Mouse (Mus musculus) intestine, postnatal 0 days (tissue): ENCODE data around the gene Dscaml1. TPM values are rescaled to one million over a fixed set of nuclear protein-coding genes. Genes with fewer than 3 reads are reported as not detected.

ENCODE experiments used
- ATAC-seq: fragments of 200-750 bp; cut with Nextera tagmentation; 2 replicates; pipeline ENCODE4 v1.8.0; 2017; ENCODE audit warnings: mild to moderate bottlenecking, moderate TSS enrichment, moderate library complexity
- H3K27ac ChIP-seq: fragments of 300-500 bp; sonication (generic); 2 replicates; pipeline ENCODE4 v1.5.1; 2014; ENCODE audit warnings: mild to moderate bottlenecking, low read depth, low read length, moderate library complexity
- H3K27me3 ChIP-seq: fragments of 300-500 bp; sonication (generic); replicated peaks from 2 replicates; pipeline ENCODE4 v1.6.1; 2014; ENCODE audit warnings: low read length, mixed read lengths; ENCODE audit not compliant: control insufficient read depth, insufficient read depth
- H3K36me3 ChIP-seq: fragments of 300-500 bp; sonication (generic); 2 replicates; pipeline ENCODE4 v1.6.1; 2014; ENCODE audit warnings: mild to moderate bottlenecking, moderate library complexity; ENCODE audit not compliant: control insufficient read depth, insufficient read depth
- H3K4me1 ChIP-seq: fragments of 300-500 bp; sonication (generic); replicated peaks from 2 replicates; pipeline ENCODE4 v1.6.1; 2014; ENCODE audit warnings: antibody characterized with exemption, low read length, mixed read lengths; ENCODE audit not compliant: control insufficient read depth, insufficient read depth
- H3K4me2 ChIP-seq: fragments of 300-500 bp; sonication (generic); replicated peaks from 2 replicates; pipeline ENCODE4 v1.6.1; 2014; ENCODE audit warnings: low read depth, mild to moderate bottlenecking, moderate library complexity
- H3K4me3 ChIP-seq: fragments of 300-500 bp; sonication (generic); 2 replicates; pipeline ENCODE4 v1.5.1; 2014; ENCODE audit warnings: low read depth, low read length
- H3K9ac ChIP-seq: fragments of 300-500 bp; sonication (generic); 2 replicates; pipeline ENCODE4 v1.6.1; 2014; ENCODE audit warnings: mild to moderate bottlenecking, low read depth, low read length
- H3K9me3 ChIP-seq: fragments of 300-500 bp; sonication (generic); 2 replicates; pipeline ENCODE4 v1.6.1; 2016; ENCODE audit warnings: mixed run types; ENCODE audit not compliant: control insufficient read depth
- CTCF ChIP-seq: sonication (generic); IDR thresholded peaks from 2 replicates; pipeline ENCODE4 v1.5.1; 2016; ENCODE audit warnings: low read depth, mild to moderate bottlenecking, control low read depth, antibody characterized with exemption, moderate library complexity
- WGBS: fragments of 180-500 bp; shearing (Covaris S2); extraction: QIAGEN DNeasy Blood & Tissue Kit; methylation state at CpG from one replicate; pipeline ENCODE4 v1.1.7; 2014; 5-methylcytosine and 5-hydroxymethylcytosine counted together
- polyA plus RNA-seq: library from polyadenylated mRNA; unstranded; fragments of >200 nt; fragmentation: Nextera tagmentation; extraction: Ambion mirVana; gene quantifications from 2 replicates; pipeline ENCODE4 v1.2.1, GENCODE M21; 2015

Dscaml1 gene
- polyA plus RNA-seq, 1 experiment from 2014 or later, result 0.09 TPM

DNA sequence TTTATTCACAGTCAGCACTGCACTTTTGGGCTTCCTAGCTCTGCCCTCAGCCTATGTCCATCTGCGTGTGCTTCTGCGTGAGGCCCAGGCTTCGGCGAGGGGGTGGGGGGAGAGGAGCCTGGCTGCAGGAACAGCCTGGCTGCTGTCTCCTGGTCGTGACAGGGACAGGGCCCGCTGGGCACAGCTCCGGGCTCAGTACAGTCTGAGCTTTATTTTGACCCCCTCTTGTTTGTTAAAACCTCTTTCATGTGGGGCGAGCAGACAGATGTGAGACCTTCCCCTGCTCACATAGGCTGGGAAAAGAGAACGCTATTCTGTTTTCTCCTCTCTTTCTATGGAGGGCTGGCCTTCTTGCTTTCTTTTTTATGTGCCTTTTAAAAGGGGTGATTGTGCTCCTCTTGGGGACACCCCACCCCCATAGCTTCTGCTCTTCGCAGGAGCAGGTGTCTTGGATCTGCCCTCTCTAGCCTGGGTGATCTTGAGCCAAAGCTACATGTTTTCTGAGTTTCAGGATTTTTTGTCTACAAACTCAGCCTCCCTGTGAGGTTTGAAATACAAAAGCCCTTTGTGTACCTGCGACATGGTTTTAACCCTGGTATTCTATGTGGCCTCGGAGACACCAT, 60.9 kb downstream of the Dscaml1 start:
- WGBS, result 81% methylated on average over 12 of the region's 12 CpGs

GRCm38 (mm10) chr9:45490899-45491298, 64.5 kb downstream of the Dscaml1 start:
- H3K4me1 ChIP-seq, result peaks cover 2% of the 10 kb centered on the region; the same call in 1 of the 2 replicates
- no peaks in the 10 kb centered on the region for H3K27me3 ChIP-seq
- no peaks in the 10 kb centered on the region for H3K9me3 ChIP-seq
- H3K27ac ChIP-seq, result peak overlapping the region; percentile 46; the same call in 1 of the 2 replicates
- TF ChIP-seq CTCF, result no peak
- WGBS, result 73% methylated on average over 2 of the region's 2 CpGs
- no peak overlapping the region for H3K4me2 ChIP-seq
- ATAC-seq, result 0 out of 2 replicates have a peak, but pooled peaks have one; percentile 40
- H3K36me3 ChIP-seq, result no peaks in the 10 kb centered on the region
- no peak overlapping the region for H3K9ac ChIP-seq
- H3K4me3 ChIP-seq, result no peak overlapping the region

More for the DNA sequence above, 60.9 kb downstream of the Dscaml1 start:
- no peak overlapping the region for H3K4me3 ChIP-seq
- no peak overlapping the region for H3K9ac ChIP-seq
- no peak overlapping the region for H3K4me2 ChIP-seq
- TF ChIP-seq CTCF, result no peak
- H3K4me1 ChIP-seq, result peaks cover 2% of the 10 kb centered on the region; the same call in 1 of the 2 replicates
- H3K36me3 ChIP-seq, result no peaks in the 10 kb centered on the region
- no peaks in the 10 kb centered on the region for H3K27me3 ChIP-seq
- peak overlapping the region; percentile 35; the same call in 1 of the 2 replicates for H3K27ac ChIP-seq
- no peak for ATAC-seq
- H3K9me3 ChIP-seq, result no peaks in the 10 kb centered on the region

DNA sequence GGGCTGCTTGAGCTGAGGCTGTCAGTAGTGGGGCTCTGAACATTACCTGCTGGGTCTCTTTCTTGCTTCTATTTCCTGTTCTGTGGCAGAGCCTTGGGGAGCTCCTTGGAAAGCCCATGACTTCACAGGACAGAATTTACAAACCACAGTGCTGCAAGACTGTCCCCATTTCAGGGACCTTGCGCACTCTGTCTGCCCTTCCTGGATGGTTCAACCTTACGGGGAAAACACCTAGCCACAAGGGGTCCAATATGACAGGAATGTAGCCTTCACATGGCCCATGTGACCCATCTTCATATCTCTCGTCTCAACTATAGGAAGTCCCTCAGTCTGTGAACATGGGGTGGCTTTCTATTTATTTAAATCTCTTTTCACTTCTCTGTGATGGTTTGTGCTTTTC, 68.5 kb downstream of the Dscaml1 start:
- H3K9ac ChIP-seq, result no peak overlapping the region
- 92% methylated on average over 3 of the region's 3 CpGs for WGBS
- no peak overlapping the region for H3K4me3 ChIP-seq
- H3K4me2 ChIP-seq, result no peak overlapping the region
- no peak overlapping the region for H3K27ac ChIP-seq
- no peaks in the 10 kb centered on the region for H3K27me3 ChIP-seq
- H3K4me1 ChIP-seq, result peaks cover 2% of the 10 kb centered on the region; the same call in 1 of the 2 replicates
- H3K36me3 ChIP-seq, result no peaks in the 10 kb centered on the region
- ATAC-seq, result no peak
- H3K9me3 ChIP-seq, result no peaks in the 10 kb centered on the region
- TF ChIP-seq CTCF, result no peak

- no peak for TF ChIP-seq CTCF
- no peak overlapping the region for H3K9ac ChIP-seq
- H3K4me3 ChIP-seq, result no peak overlapping the region
- no peak overlapping the region for H3K4me2 ChIP-seq
- no peaks in the 10 kb centered on the region for H3K27me3 ChIP-seq
- no peak for ATAC-seq
- H3K9me3 ChIP-seq, result no peaks in the 10 kb centered on the region
- 90% methylated on average over 3 of the region's 3 CpGs for WGBS
- no peaks in the 10 kb centered on the region for H3K36me3 ChIP-seq
- H3K27ac ChIP-seq, result no peak overlapping the region
- no peaks in the 10 kb centered on the region; the same call in 1 of the 2 replicates for H3K4me1 ChIP-seq
These were observed 69.9 kb downstream of the Dscaml1 start for GRCm38 (mm10) chr9:45496340-45496739.

DNA sequence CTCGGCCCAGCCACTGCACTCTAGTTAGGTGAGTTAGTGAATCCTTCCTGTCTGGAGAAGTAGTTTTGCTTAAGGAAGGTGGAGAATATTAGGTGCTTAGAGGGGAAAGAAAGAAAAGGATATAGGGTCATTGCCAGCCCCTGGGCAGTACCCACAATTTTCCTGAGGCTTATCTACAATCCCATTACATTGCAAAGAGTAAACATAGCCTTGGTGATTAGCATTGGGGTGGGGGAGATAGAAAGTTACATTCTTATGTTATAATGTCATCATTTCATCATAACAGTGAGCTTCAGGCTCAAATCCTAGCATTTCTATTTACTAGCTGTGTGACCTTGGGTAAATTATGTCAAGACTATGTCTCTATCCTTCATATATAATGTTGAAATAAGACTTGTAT, 70.5 kb downstream of the Dscaml1 start:
- WGBS, result 17% methylated on average over 1 of the region's 1 CpGs
- Histone ChIP-seq H3K4me1 (no peaks in the 10 kb centered on the region; the same call in 1 of the 2 replicates), H3K36me3 (no peaks in the 10 kb centered on the region), H3K9me3 (no peaks in the 10 kb centered on the region), H3K4me2 (no peak overlapping the region), H3K4me3 (no peak overlapping the region), H3K9ac (no peak overlapping the region), H3K27ac (no peak overlapping the region), H3K27me3 (no peaks in the 10 kb centered on the region)
- ATAC-seq, result no peak
- no peak for TF ChIP-seq CTCF

GRCm38 (mm10) chr9:45499267-45499666, 72.8 kb downstream of the Dscaml1 start:
- Histone ChIP-seq H3K27me3 (no peaks in the 10 kb centered on the region), H3K36me3 (no peaks in the 10 kb centered on the region), H3K9me3 (no peaks in the 10 kb centered on the region), H3K27ac (no peak overlapping the region), H3K9ac (no peak overlapping the region), H3K4me1 (no peaks in the 10 kb centered on the region; the same call in 1 of the 2 replicates), H3K4me2 (no peak overlapping the region), H3K4me3 (no peak overlapping the region)
- ATAC-seq, result no peak
- TF ChIP-seq CTCF, result no peak
- WGBS, result 26% methylated on average over 10 of the region's 10 CpGs
